Mouse (Mus musculus) layer of hippocampus, postnatal 36 days (tissue): ENCODE results near the gene Cd55b. TPM values are rescaled to one million over a fixed set of nuclear protein-coding genes. Genes with fewer than 3 reads are reported as not detected.
"Not testable (repeated sequence)": the region's sequence is repeated elsewhere in the genome, so short reads cannot be mapped to it uniquely, and the experiment has no call there.

Experiments used
- DNase-seq, 2 experiments: peaks; one replicate each; pipeline ENCODE4 v3.0.0; 2022
- total RNA-seq, 2 experiments: library from RNA; stranded (reverse); gene quantifications; 2 replicates each; pipeline ENCODE4 v1.2.3; 2021

The Cd55b gene
- under 1 TPM in 1 of 2 experiments, not detected in 1; 0.71 TPM for total RNA-seq

GRCm38 (mm10) chr1:130422664-130423111 is at the start of gene Cd55b:
TSS of gene Cd55b (minus strand) at chr1:130423009.
- peak; percentile 17 to 34 for DNase-seq

GRCm38 (mm10) chr1:130470074-130470473 is 47.3 kb upstream of the Cd55b start:
- no peak for DNase-seq

- DNase-seq, result no peak
Observed at GRCm38 (mm10) chr1:130467453-130467852, 44.6 kb upstream of the Cd55b start.

- no peak for DNase-seq
Observed at GRCm38 (mm10) chr1:130464173-130464572, 41.4 kb upstream of the Cd55b start.

GRCm38 (mm10) chr1:130462867-130463266 is 40.1 kb upstream of the Cd55b start:
- no peak for DNase-seq

GRCm38 (mm10) chr1:130462084-130462861 is 39.5 kb upstream of the Cd55b start, which contains the start of gene Cd55:
TSS of gene Cd55 (minus strand) at chr1:130462744.
- DNase-seq, result peak; percentile 83 to 84

- no peak for DNase-seq
Observed at GRCm38 (mm10) chr1:130455111-130455510, 32.3 kb upstream of the Cd55b start.

- not testable (repeated sequence) for DNase-seq
Observed at GRCm38 (mm10) chr1:130442930-130443329, 20.1 kb upstream of the Cd55b start.

GRCm38 (mm10) chr1:130430920-130431319 is 8.1 kb upstream of the Cd55b start:
- DNase-seq, result no peak

- DNase-seq, result not testable (repeated sequence)
Observed at GRCm38 (mm10) chr1:130428667-130429066, 5.9 kb upstream of the Cd55b start.

GRCm38 (mm10) chr1:130427175-130427853 is 4.5 kb upstream of the Cd55b start:
- DNase-seq, result not testable (repeated sequence)

- not testable (repeated sequence) for DNase-seq
Observed at GRCm38 (mm10) chr1:130422033-130422432, 776 bp downstream of the Cd55b start.

- not testable (repeated sequence) for DNase-seq
Observed at GRCm38 (mm10) chr1:130397109-130397508, 25.7 kb downstream of the Cd55b start.

GRCm38 (mm10) chr1:130387282-130387681 is 35.5 kb downstream of the Cd55b start:
- not testable (repeated sequence) for DNase-seq

- no peak for DNase-seq
Observed at GRCm38 (mm10) chr1:130377726-130378429, 44.9 kb downstream of the Cd55b start.

GRCm38 (mm10) chr1:130374173-130374785 is 48.5 kb downstream of the Cd55b start:
- no peak for DNase-seq

GRCm38 (mm10) chr1:130373398-130374083 is 49.3 kb downstream of the Cd55b start:
- DNase-seq, result no peak

- DNase-seq, result peak in 1 of 2 experiments; percentile 27
Observed at GRCm38 (mm10) chr1:130371895-130372528, 50.8 kb downstream of the Cd55b start.

GRCm38 (mm10) chr1:130371291-130371690 is 51.5 kb downstream of the Cd55b start:
- DNase-seq, result no peak

GRCm38 (mm10) chr1:130350077-130350635 is 72.7 kb downstream of the Cd55b start:
- DNase-seq, result peak in 1 of 2 experiments; percentile 7

GRCm38 (mm10) chr1:130342429-130342828 is 80.4 kb downstream of the Cd55b start:
- no peak for DNase-seq
